Mouse (Mus musculus) frontal cortex, postnatal 25 days (tissue): ENCODE measurements around the gene Nr6a1.

Experiments used
- DNase-seq, 2 experiments: peaks; one replicate each; pipeline ENCODE4 v3.0.0; 2022; ENCODE audit warnings: low spot score in 2 of 2

Gene Nr6a1

DNA sequence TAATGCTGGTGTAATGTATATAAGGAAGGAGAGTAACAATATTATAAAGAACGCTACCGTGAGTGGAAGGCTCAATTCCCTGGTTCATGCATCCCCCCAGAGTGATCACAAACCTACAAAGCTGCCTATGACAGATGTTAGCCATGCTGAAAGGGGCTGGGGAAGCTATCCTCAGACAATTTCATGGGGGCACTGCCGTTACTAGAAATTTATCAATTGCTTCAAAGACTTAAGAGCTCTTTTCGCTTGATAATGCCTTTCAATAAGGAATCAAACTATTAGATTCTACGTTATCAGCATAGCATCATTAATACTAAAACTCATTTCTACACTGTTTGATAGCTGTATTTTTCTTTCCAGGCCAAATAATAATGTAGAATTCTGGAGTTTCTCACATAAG lies 144.1 kb downstream of the Nr6a1 start:
- DNase-seq = no peak

DNA sequence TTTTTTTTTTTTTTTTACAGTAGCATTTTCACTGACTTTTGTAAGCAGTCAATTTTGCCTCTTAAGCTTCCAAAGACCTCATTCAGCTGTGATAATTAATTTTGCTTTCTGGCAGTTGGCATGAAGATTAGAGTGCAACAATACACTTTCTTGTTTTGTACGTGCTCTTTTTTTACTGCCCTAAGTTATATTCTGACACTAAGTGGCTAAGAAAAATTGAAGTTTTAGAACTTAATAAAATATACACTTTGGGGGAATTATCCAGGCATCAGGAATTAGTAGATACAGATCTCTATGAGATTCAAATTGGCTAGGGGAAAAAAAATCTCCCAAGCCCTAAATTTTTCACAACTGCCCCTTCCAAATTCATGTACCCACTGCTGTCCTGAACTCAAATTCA lies 144.8 kb downstream of the Nr6a1 start:
- no peak for DNase-seq

- DNase-seq = no peak
Measured at GRCm38 (mm10) chr2:38781945-38782720, 145.4 kb downstream of the Nr6a1 start.

DNA sequence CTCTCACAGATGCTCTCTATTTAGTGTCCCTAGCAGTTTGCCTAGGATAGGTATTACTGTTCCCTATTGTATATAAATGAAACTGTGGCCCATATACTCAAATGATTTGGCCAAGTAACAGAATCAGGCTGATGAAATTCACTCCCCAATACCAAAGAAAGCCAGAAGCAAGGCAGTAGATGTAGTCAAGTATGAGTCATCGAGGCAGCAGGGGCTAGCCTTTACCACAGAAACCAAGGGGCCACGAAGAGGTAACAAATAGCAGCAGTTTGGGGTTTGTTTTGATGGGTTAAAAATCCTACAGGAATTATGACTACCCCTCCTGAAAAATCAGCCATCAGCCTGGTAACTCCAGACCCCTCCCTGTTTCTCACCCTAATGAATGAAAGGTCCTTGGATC lies 147.5 kb downstream of the Nr6a1 start:
- DNase-seq = no peak

DNA sequence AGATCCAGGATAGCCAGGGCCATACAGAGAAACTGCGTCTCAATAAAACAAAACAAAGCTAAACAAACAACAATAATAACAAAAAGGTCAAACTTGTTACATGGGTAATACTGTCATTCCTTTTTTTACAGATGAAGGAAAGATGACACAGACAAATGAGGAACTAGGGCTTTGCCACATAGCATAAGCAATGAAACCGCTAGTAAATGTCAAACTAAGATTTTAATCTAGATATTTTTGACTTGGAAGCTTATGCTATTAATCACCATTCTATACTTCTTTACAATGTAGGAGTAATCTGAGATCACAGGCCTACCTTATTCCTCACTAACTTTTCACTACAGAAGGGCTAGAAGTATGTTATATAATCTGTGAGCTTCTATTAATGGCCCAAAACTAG lies 150.2 kb downstream of the Nr6a1 start:
- no peak for DNase-seq

DNA sequence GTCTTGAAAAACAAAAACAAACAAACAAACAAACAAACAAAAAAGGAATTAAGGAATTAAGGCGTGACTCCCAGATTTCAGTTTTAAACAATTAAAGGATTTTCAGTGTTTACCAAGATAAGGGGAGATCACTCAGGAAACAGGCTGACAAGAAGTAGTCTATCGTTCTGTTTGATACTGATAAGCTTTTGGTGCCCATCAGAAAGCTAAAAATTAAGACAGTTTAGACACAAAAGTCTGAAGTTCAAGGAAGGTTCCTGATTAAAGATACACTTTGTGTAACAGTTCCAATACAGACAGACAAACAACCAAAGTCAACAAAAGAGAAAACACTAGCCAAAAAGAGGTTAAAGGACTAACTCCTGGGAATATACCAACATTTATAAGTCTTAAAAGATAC lies 152.6 kb downstream of the Nr6a1 start:
- DNase-seq = no peak

DNA sequence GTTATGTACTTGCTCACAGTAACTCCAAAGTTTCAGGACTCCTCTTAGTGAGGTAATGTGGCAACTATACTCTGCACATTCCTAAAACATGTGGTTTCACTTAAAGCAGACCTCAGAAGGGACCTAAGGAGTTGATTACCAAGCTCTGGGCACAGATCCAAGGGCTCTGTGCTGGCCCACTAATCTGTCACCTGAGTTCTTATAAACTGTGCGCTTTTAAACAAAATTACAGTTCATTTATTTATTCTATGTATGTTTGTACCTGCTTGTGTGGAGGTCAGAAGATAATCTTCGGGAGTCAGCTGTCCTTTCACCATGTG lies 156.1 kb downstream of the Nr6a1 start:
- DNase-seq = no peak

- DNase-seq = no peak
Measured at GRCm38 (mm10) chr2:38770772-38771477, 156.6 kb downstream of the Nr6a1 start.

DNA sequence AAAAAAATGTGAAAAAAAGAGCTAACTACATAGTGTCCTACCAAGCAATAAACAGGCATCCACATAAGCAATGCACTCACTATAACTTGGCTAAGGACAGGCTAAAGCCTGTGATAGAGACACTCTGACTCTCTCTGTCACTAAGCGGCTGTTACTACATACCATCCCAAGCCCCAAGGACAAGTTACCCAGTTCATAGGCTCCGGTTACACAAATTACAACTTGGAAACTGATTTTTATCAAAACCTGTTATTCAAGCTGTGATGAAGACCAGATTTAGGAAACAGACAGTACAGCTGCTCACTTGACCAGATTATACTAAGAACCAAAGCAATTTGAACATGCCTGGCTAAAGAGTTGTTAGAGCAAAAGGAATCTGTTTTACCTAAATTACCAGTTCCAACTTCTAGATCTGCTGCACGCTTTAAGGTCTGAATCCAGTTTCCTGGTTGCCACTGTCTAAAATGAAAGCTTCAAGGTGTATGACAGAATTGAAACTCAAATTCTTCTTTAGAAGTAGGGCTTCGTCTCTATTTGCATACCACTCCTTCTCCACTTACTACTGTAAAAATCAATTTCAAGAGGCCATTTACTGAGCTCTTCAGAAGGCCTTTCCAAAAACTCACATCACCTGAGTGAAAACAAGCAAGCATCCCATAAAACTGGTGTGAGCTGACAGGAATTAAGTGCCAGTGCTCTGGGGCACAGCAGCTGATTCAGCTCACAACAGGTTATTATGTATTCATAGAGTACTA lies 160.1 kb downstream of the Nr6a1 start:
- no peak for DNase-seq

GRCm38 (mm10) chr2:38739847-38740246 lies 187.6 kb downstream of the Nr6a1 start:
- no peak for DNase-seq

DNA sequence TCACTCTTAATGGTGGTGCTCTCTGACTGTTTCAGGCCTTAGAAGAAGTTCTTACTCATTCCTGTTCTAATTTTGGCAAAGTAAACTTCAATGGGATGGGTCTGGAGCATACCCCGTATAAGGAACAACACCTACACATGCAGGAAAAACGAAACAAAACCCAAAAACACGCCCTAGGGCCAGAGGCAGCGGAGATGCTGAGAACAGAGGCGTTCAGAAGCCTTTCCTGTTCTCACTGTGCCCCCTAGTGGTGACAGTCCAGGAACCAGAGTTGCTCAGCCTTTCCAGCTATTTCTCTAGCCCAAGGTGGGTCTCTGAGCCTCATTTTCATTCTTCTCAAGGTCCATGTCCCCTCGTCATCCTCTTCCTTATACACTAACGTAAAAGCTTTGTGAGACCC lies 188.1 kb downstream of the Nr6a1 start:
- DNase-seq = peak; percentile 56 to 74

DNA sequence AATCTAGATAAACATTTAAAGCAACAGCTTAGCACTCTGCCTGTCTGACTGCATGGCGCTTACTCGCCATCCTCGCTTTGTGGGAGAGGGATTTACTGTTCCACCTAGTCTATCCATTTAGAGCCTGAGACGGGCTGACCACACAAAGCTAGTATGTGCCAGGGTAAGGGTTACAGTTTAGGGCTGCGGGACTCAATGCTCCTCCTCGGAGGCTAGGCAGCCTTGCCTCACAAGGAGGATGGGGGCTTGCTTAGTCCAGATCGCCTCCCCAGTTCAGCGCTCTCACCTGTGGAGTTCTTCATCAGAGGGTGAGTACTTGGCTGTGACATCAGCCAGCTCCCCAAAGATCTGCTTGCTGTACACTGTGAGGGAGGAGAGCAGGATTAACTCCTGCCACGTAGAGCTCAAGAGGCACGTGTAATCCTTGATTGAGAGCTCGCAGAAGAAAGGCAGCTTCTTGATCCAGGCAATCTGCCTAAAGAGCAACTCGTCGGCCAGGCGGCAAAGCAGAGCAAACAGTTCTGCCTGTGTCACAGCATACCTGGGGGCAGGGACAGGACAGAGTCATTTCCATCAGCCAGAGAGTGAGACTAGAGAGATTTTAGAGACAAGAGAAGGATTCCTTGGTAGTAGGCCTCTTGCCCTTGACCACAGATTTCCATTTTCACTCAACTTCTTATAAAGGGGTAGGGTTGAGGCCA lies 188.7 kb downstream of the Nr6a1 start:
- no peak for DNase-seq

GRCm38 (mm10) chr2:38735740-38736139 lies 191.7 kb downstream of the Nr6a1 start:
- DNase-seq = no peak

DNA sequence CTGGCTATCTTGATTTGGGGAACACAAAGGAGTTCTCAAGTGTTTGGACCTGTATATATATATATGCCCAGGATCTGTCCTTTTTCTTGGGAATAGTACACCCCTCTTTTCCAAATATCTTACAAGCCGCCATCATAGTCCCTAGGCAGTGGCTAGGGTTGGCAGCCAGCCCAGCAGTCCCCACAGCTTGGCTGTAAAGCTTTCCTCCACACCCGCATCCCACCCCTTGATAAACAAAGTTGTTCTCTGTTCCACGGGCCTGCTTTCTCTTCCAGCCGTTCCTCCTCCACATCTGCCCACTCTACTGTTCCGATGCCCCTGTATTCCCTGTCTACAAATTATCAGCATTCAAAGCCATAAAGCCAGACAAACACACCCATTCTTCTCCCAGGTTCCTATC lies 192.8 kb downstream of the Nr6a1 start:
- DNase-seq = no peak

DNA sequence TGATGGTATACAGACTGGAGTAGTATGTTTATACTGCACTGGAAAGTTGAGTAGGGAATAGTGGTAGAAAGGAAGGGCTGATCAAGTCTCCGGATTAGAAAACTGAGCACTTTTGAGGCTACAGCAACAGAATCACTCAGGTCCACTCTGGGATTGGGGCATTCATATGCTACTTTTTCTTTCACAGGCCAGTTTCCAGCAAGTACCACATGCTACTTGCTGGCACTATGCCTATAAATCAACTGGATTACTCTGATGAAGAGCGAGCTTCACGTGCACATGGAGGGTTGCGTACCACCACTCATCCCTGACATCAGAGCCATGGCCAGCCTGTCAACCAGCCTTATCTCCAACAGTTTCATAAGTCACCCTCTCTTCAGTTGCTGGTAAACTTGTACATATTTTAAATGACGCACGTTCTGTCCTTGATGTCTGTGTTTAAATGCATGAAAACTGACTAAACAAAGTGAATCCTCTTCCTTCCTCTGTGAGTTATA lies 197.1 kb downstream of the Nr6a1 start:
- no peak for DNase-seq

DNA sequence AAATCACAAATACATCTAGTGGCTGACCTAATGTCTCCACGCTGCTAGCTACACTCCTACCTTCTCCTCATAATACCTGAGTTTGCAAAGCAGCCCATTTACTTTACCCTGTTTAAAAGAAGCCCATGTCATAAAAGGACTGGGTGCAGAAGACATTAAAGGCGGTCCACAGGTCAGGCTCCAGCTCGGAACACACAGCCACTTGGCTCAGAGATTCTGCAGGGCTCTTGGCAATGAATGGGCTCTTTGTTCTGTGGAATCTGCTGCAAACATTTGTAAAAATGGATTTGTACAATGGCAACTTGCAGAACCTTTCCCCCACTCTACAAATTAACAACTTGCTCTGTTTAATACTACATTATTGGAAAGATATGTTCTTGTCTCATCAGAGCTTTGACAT lies 202.1 kb downstream of the Nr6a1 start:
- no peak for DNase-seq

- DNase-seq = no peak
Measured at GRCm38 (mm10) chr2:38723378-38723777, 204.1 kb downstream of the Nr6a1 start.

DNA sequence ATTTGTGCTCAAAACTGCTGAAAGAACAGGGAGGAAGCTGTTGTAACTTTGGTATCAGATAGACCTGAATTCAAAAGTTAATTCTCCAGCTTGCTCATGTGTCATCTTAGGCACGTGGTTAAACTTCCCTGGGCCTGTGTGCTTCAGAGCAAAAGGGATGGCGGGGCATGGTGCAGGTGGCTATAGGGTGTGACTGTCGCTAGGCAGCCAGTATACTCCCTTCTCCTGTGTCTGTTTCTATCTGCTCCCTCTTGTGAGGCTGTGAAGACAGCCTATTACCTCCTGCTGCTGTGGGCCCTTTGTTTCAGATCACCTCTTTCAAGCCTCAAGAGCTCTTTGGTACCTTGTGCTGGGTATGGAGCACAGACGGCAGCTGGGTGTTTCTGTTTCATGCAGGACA lies 205.4 kb downstream of the Nr6a1 start:
- DNase-seq = no peak

- no peak for DNase-seq
Measured at GRCm38 (mm10) chr2:38720661-38721060, 206.8 kb downstream of the Nr6a1 start.

GRCm38 (mm10) chr2:38719354-38719753 lies 208.1 kb downstream of the Nr6a1 start:
- DNase-seq = no peak

GRCm38 (mm10) chr2:38718676-38719075 lies 208.8 kb downstream of the Nr6a1 start:
- no peak for DNase-seq

GRCm38 (mm10) chr2:38717436-38717835 lies 210.1 kb downstream of the Nr6a1 start:
- DNase-seq = no peak
